Mouse (Mus musculus) G1E (cell line): ENCODE results near the gene Ttc3.

Source experiments
- CTCF ChIP-seq: IDR thresholded peaks from 2 replicates; pipeline ENCODE4 v1.5.1; 2012; ENCODE audit warnings: low read depth, low read length, inconsistent platforms, mixed read lengths
- GATA1 ChIP-seq: IDR thresholded peaks from 2 replicates; pipeline ENCODE4 v1.6.1; 2012; ENCODE audit warnings: borderline replicate concordance, low read length, inconsistent platforms, mixed read lengths
- TAL1 ChIP-seq: conservative IDR thresholded peaks from 2 replicates; pipeline ENCODE4 v1.6.1; 2012; ENCODE audit warnings: low read depth, low read length, inconsistent platforms, mixed read lengths

DNA sequence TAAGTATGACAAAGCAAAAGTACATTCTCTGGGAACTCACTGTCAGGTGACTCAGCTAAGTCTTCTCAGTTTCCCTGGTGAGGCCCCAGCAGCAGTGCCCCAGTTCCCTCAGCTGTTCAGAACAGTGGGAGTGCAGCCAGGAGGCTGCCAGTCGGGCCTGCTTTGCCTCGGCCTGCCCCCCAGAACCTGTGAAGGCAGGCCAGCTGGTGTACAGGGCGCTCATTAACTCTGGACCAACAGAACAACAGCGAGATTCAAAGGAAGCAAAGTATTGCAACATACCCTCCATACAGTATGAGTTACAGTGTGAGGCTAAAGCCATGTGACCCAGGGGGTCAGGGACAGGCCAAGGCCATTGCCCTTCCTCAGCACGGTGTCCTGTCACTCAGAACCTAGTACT lies 127.5 kb downstream of the Ttc3 start:
- TF ChIP-seq GATA1 (no peak), CTCF (no peak), TAL1 (no peak)
